Mouse (Mus musculus) small intestine, adult 2 months (tissue): ENCODE measurements at regions not wholly inside any gene's neighbourhood (a gene's known extent, or its start where the extent isn't known, plus 50 kb on each side); places are given as distances from the start of the nearest gene placed in this dataset.

Experiments
- CTCF ChIP-seq: fragments of 200-500 bp; IDR thresholded peaks from 2 replicates; pipeline ENCODE4 v1.5.1; 2012; ENCODE audit warnings: low read depth, mild to moderate bottlenecking, control low read depth, inconsistent platforms, low read length, moderate library complexity, mixed read lengths; ENCODE audit not compliant: insufficient replicate concordance, insufficient read length; ENCODE audit errors: extremely low read depth
- POLR2A ChIP-seq: fragments of 200-500 bp; IDR thresholded peaks from 2 replicates; pipeline ENCODE4 v1.6.1; 2012; ENCODE audit warnings: low read depth, mild to moderate bottlenecking, control low read depth, inconsistent platforms, low read length, moderate library complexity

DNA sequence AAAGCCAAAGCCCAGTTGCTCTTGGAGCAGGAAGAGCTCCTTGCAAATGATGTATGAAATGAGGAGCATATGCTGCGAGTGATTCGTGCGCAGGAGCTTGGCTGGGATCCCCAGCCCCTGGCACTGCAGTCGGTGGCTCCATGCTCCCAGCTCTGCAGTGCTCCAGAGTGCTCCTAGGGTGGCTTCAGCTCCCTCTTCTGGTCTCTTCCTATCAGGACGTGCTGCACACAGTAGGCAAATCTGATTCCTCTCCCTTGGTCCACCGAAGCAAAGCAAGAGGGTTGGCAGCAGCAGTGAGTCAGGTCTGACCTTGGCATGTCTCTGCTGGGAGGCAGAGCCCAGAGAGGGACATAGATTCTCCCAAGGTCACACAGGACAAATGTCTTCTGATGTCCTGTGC lies 130.3 kb upstream of the Zc3h12a start:
- no peak for TF ChIP-seq CTCF
- TF ChIP-seq POLR2A = no peak
